Mouse (Mus musculus) intestine, embryonic 16.5 days (tissue): ENCODE results near the gene H2-DMa. TPM values are rescaled to one million over a fixed set of nuclear protein-coding genes. Genes with fewer than 3 reads are reported as not detected.

Experiments
- polyA plus RNA-seq: library from polyadenylated mRNA; unstranded; fragments of >200 nt; fragmentation: Nextera tagmentation; extraction: Ambion mirVana; gene quantifications from 2 replicates; pipeline ENCODE4 v1.2.1, GENCODE M21; 2015

Gene H2-DMa
- polyA plus RNA-seq, 1 experiment from 2014 or later, result 13.4 TPM

Other genes with a start within 250 kb of the H2-DMa start
- not detected in 2 replicates for gene Gm7029, start 245.7 kb upstream of the H2-DMa start, polyA plus RNA-seq
- gene Kifc1, start 228.9 kb upstream of the H2-DMa start, polyA plus RNA-seq, result 5.9 and 7.0 TPM in 2 replicates
- gene Platr17, start 214.4 kb upstream of the H2-DMa start, polyA plus RNA-seq, result 0.40 TPM in 1 of 2 replicates, not detected in the other
- gene Daxx, start 210.1 kb upstream of the H2-DMa start, polyA plus RNA-seq, result 37.6 and 41.6 TPM in 2 replicates
- gene Tapbp, start 203.6 kb upstream of the H2-DMa start, polyA plus RNA-seq, result 44.5 and 45.8 TPM in 2 replicates
- gene Zbtb22, start 203.6 kb upstream of the H2-DMa start, polyA plus RNA-seq, result 12.9 and 15.0 TPM in 2 replicates
- gene Rgl2, start 190.0 kb upstream of the H2-DMa start, polyA plus RNA-seq, result 24.4 and 25.9 TPM in 2 replicates
- gene Pfdn6, start 179.2 kb upstream of the H2-DMa start, polyA plus RNA-seq, result 150 and 167 TPM in 2 replicates
- 24.3 and 26.1 TPM in 2 replicates for gene Wdr46, start 178.9 kb upstream of the H2-DMa start, polyA plus RNA-seq
- gene B3galt4, start 168.1 kb upstream of the H2-DMa start, polyA plus RNA-seq, result 12.6 and 15.5 TPM in 2 replicates
- 46.3 and 48.1 TPM in 2 replicates for gene Vps52, start 163.7 kb upstream of the H2-DMa start, polyA plus RNA-seq
- gene Rps18, start 163.5 kb upstream of the H2-DMa start, polyA plus RNA-seq, result 1,753 and 1,902 TPM in 2 replicates
- gene H2-K1, start 119.2 kb upstream of the H2-DMa start, polyA plus RNA-seq, result 307 and 325 TPM in 2 replicates
- gene Ring1, start 94.9 kb upstream of the H2-DMa start, polyA plus RNA-seq, result 9.3 and 12.1 TPM in 2 replicates
- 66.0 and 66.7 TPM in 2 replicates for gene H2-Ke6, start 91.5 kb upstream of the H2-DMa start, polyA plus RNA-seq
- gene Slc39a7, start 87.9 kb upstream of the H2-DMa start, polyA plus RNA-seq, result 171 and 176 TPM in 2 replicates
- gene Rxrb, start 87.7 kb upstream of the H2-DMa start, polyA plus RNA-seq, result 37.6 and 38.4 TPM in 2 replicates
- gene Col11a2, start 80.1 kb upstream of the H2-DMa start, polyA plus RNA-seq, result 0.20 and 0.45 TPM in 2 replicates
- 0.62 and 0.95 TPM in 2 replicates for gene H2-Oa, start 27.2 kb upstream of the H2-DMa start, polyA plus RNA-seq
- gene Brd2, start 3.1 kb downstream of the H2-DMa start, polyA plus RNA-seq, result 72.3 and 73.0 TPM in 2 replicates
- 0.87 and 0.99 TPM in 2 replicates for gene H2-DMb2, start 23.8 kb downstream of the H2-DMa start, polyA plus RNA-seq
- 3.0 and 3.6 TPM in 2 replicates for gene H2-DMb1, start 33.5 kb downstream of the H2-DMa start, polyA plus RNA-seq
- 8.4 and 8.5 TPM in 2 replicates for gene Tap1, start 68.0 kb downstream of the H2-DMa start, polyA plus RNA-seq
- gene Psmb9, start 68.2 kb downstream of the H2-DMa start, polyA plus RNA-seq, result 13.4 and 15.3 TPM in 2 replicates
- gene Psmb8, start 78.2 kb downstream of the H2-DMa start, polyA plus RNA-seq, result 20.7 and 23.1 TPM in 2 replicates
- 7.2 and 9.1 TPM in 2 replicates for gene Tap2, start 84.0 kb downstream of the H2-DMa start, polyA plus RNA-seq
- 0.15 and 0.21 TPM in 2 replicates for gene H2-Ob, start 119.4 kb downstream of the H2-DMa start, polyA plus RNA-seq
- 28.5 and 30.9 TPM in 2 replicates for gene H2-Ab1, start 138.1 kb downstream of the H2-DMa start, polyA plus RNA-seq
- 15.7 and 17.5 TPM in 2 replicates for gene H2-Aa, start 168.3 kb downstream of the H2-DMa start, polyA plus RNA-seq
- 11.0 and 11.1 TPM in 2 replicates for gene H2-Eb1, start 186.3 kb downstream of the H2-DMa start, polyA plus RNA-seq
- 0.05 TPM in 1 of 2 replicates, not detected in the other for gene H2-Eb2, start 206.1 kb downstream of the H2-DMa start, polyA plus RNA-seq
- gene Btnl2, start 235.3 kb downstream of the H2-DMa start, polyA plus RNA-seq, result 10.6 and 16.0 TPM in 2 replicates